Mouse (Mus musculus) liver, embryonic 15.5 days (tissue): ENCODE results near the gene Upk1b. TPM values are rescaled to one million over a fixed set of nuclear protein-coding genes. Genes with fewer than 3 reads are reported as not detected.

ENCODE experiments used
- polyA plus RNA-seq: library from polyadenylated mRNA; unstranded; fragments of >200 nt; fragmentation: Nextera tagmentation; extraction: Ambion mirVana; gene quantifications from 2 replicates; pipeline ENCODE4 v1.2.1, GENCODE M21; 2015

The Upk1b gene
- polyA plus RNA-seq, 1 experiment from 2014 or later, result 1.8 TPM

Other genes with a start within 250 kb of the Upk1b start
- 31.4 and 38.1 TPM in 2 replicates for gene Tmem39a, start 241.6 kb downstream of the Upk1b start, polyA plus RNA-seq
- gene Arhgap31, start 87.1 kb downstream of the Upk1b start, polyA plus RNA-seq, result 1.5 and 1.6 TPM in 2 replicates
- 3.0 and 3.2 TPM in 2 replicates for gene B4galt4, start 58.1 kb downstream of the Upk1b start, polyA plus RNA-seq
- not detected in 2 replicates for gene 4930435E12Rik, start 28.4 kb upstream of the Upk1b start, polyA plus RNA-seq
- 0.08 and 0.13 TPM in 2 replicates for gene Igsf11, start 92.3 kb upstream of the Upk1b start, polyA plus RNA-seq